Mouse (Mus musculus) liver, postnatal 0 days (tissue): ENCODE measurements around the gene Mdfi. TPM values are rescaled to one million over a fixed set of nuclear protein-coding genes. Genes with fewer than 3 reads are reported as not detected.

Source experiments
- ATAC-seq: fragments of 200-750 bp; cut with Nextera tagmentation; 2 replicates; pipeline ENCODE4 v1.8.0; 2017; ENCODE audit warnings: mild to moderate bottlenecking, moderate library complexity
- DNase-seq: peaks from one replicate; pipeline ENCODE4 v3.0.0-alpha.2; 2016
- H3K27ac ChIP-seq: fragments of 300-500 bp; sonication (generic); 2 replicates; pipeline ENCODE4 v1.5.1; 2014; ENCODE audit warnings: antibody characterized with exemption, moderate library complexity, mild to moderate bottlenecking, low read depth
- H3K27me3 ChIP-seq: fragments of 300-500 bp; sonication (generic); 2 replicates; pipeline ENCODE4 v1.6.1; 2014; ENCODE audit warnings: low read length, control low read depth, mixed read lengths; ENCODE audit not compliant: insufficient read depth
- H3K36me3 ChIP-seq: fragments of 300-500 bp; sonication (generic); replicated peaks from 2 replicates; pipeline ENCODE4 v1.6.1; 2014; ENCODE audit warnings: mild to moderate bottlenecking, control low read depth, low read length, moderate library complexity, mixed read lengths; ENCODE audit not compliant: insufficient read depth
- H3K4me1 ChIP-seq: fragments of 300-500 bp; sonication (generic); 2 replicates; pipeline ENCODE4 v1.6.1; 2014; ENCODE audit warnings: antibody characterized with exemption, mild to moderate bottlenecking, control low read depth; ENCODE audit not compliant: insufficient read depth
- H3K4me2 ChIP-seq: fragments of 300-500 bp; sonication (generic); 2 replicates; pipeline ENCODE4 v1.6.1; 2014; ENCODE audit warnings: low read depth, mild to moderate bottlenecking, low read length, moderate library complexity, mixed read lengths
- H3K4me3 ChIP-seq: fragments of 300-500 bp; sonication (generic); 2 replicates; pipeline ENCODE4 v1.5.1; 2014; ENCODE audit warnings: low read depth, low read length
- H3K9ac ChIP-seq: fragments of 300-500 bp; sonication (generic); replicated peaks from 2 replicates; pipeline ENCODE4 v1.6.1; 2014; ENCODE audit warnings: mild to moderate bottlenecking, moderate library complexity
- H3K9me3 ChIP-seq: fragments of 300-500 bp; sonication (generic); 2 replicates; pipeline ENCODE4 v1.6.1; 2016; ENCODE audit warnings: mild to moderate bottlenecking, control low read depth, low read length, mixed read lengths
- CTCF ChIP-seq: sonication (generic); IDR thresholded peaks from 2 replicates; pipeline ENCODE4 v1.5.1; 2016; ENCODE audit warnings: antibody characterized with exemption, low read depth
- EP300 ChIP-seq: IDR thresholded peaks from 2 replicates; pipeline ENCODE4 v1.6.1; 2016; ENCODE audit warnings: antibody characterized with exemption, low read depth, mild to moderate bottlenecking
- WGBS: fragments of 180-500 bp; shearing (Covaris S2); extraction: QIAGEN DNeasy Blood & Tissue Kit; methylation state at CpG from one replicate; pipeline ENCODE4 v1.1.7; 2014; ENCODE audit not compliant: insufficient replicate concordance; 5-methylcytosine and 5-hydroxymethylcytosine counted together
- polyA plus RNA-seq: library from polyadenylated mRNA; unstranded; fragments of >200 nt; fragmentation: Nextera tagmentation; extraction: Ambion mirVana; gene quantifications from 2 replicates; pipeline ENCODE4 v1.2.1, GENCODE M21; 2015

Mdfi gene
- polyA plus RNA-seq, 1 experiment from 2014 or later, result 0.82 TPM

GRCm38 (mm10) chr17:47767081-47767455, 67.4 kb downstream of the Mdfi start:
- TF ChIP-seq CTCF (no peak), EP300 (no peak)
- Histone ChIP-seq H3K27me3 (no peaks in the 10 kb centered on the region), H3K36me3 (no peaks in the 10 kb centered on the region), H3K27ac (peak overlapping the region; percentile 78), H3K4me2 (no peak overlapping the region), H3K4me1 (peaks cover 26% of the 10 kb centered on the region), H3K4me3 (no peak overlapping the region), H3K9me3 (peaks cover 4% of the 10 kb centered on the region), H3K9ac (no peak overlapping the region)
- no peak for DNase-seq
- ATAC-seq, result no peak
- WGBS, result 41% methylated on average over 2 of the region's 2 CpGs

- Histone ChIP-seq H3K4me1 (peaks cover 26% of the 10 kb centered on the region), H3K4me2 (no peak overlapping the region), H3K9me3 (no peaks in the 10 kb centered on the region), H3K36me3 (no peaks in the 10 kb centered on the region), H3K27ac (peak overlapping the region; percentile 78), H3K27me3 (no peaks in the 10 kb centered on the region), H3K4me3 (no peak overlapping the region), H3K9ac (no peak overlapping the region)
- TF ChIP-seq EP300 (no peak), CTCF (no peak)
- 75% methylated on average over 6 of the region's 6 CpGs for WGBS
- ATAC-seq (peak; percentile 14; the same call in 1 of the 2 replicates), DNase-seq (no peak)
Observed at GRCm38 (mm10) chr17:47766407-47767043, 68.0 kb downstream of the Mdfi start.

GRCm38 (mm10) chr17:47765986-47766385, 68.5 kb downstream of the Mdfi start:
- TF ChIP-seq EP300 (no peak), CTCF (no peak)

More at GRCm38 (mm10) chr17:47765986-47766385, 68.5 kb downstream of the Mdfi start:
- 68% methylated on average over 4 of the region's 4 CpGs for WGBS
- DNase-seq (no peak), ATAC-seq (no peak)
- no peaks in the 10 kb centered on the region for H3K27me3 ChIP-seq
- H3K9me3 ChIP-seq, result no peaks in the 10 kb centered on the region
- H3K27ac ChIP-seq, result peak overlapping the region; percentile 78
- peaks cover 26% of the 10 kb centered on the region for H3K4me1 ChIP-seq
- H3K9ac ChIP-seq, result no peak overlapping the region
- no peaks in the 10 kb centered on the region for H3K36me3 ChIP-seq
- H3K4me2 ChIP-seq, result no peak overlapping the region
- no peak overlapping the region for H3K4me3 ChIP-seq

Other genes starting within 250 kb of the Mdfi start
- gene Bysl, start 223.2 kb downstream of the Mdfi start, polyA plus RNA-seq, result 8.9 and 10.6 TPM in 2 replicates
- 13.5 and 14.4 TPM in 2 replicates for gene Med20, start 223.1 kb downstream of the Mdfi start, polyA plus RNA-seq
- gene Gm20517, start 223.1 kb downstream of the Mdfi start, polyA plus RNA-seq, result 0.79 and 0.82 TPM in 2 replicates
- 1.2 and 1.6 TPM in 2 replicates for gene Usp49, start 204.0 kb downstream of the Mdfi start, polyA plus RNA-seq
- 268 and 275 TPM in 2 replicates for gene Tomm6, start 146.3 kb downstream of the Mdfi start, polyA plus RNA-seq
- 0.96 and 2.1 TPM in 2 replicates for gene Frs3, start 145.7 kb downstream of the Mdfi start, polyA plus RNA-seq
- gene Gm21981, start 140.2 kb downstream of the Mdfi start, polyA plus RNA-seq, result 0.13 TPM in 1 of 2 replicates, not detected in the other
- 0.25 TPM in 1 of 2 replicates, not detected in the other for gene Prickle4, start 140.0 kb downstream of the Mdfi start, polyA plus RNA-seq
- 0.07 and 0.15 TPM in 2 replicates for gene Pgc, start 107.8 kb downstream of the Mdfi start, polyA plus RNA-seq
- gene Tfeb, start 97.7 kb downstream of the Mdfi start, polyA plus RNA-seq, result 5.8 and 7.1 TPM in 2 replicates
- gene Foxp4, start 90.0 kb upstream of the Mdfi start, polyA plus RNA-seq, result 5.9 and 6.2 TPM in 2 replicates
- not detected in 2 replicates for gene 1700122O11Rik, start 203.6 kb upstream of the Mdfi start, polyA plus RNA-seq